Mouse (Mus musculus) G1E-ER4 (cell line): ENCODE measurements around the gene Nek6. TPM values are rescaled to one million over a fixed set of nuclear protein-coding genes. Genes with fewer than 3 reads are reported as not detected.
A peak's percentile ranks its signal among the peaks of the same experiment; 100 is the strongest.

Experiments
- GATA1 ChIP-seq: IDR thresholded peaks from one replicate; pipeline ENCODE4 v1.8.0; 2012; ENCODE audit warnings: low read length, inconsistent platforms
- polyA plus RNA-seq: library from polyadenylated mRNA; stranded (reverse); fragments of >175 nt; gene quantifications from 2 replicates; pipeline ENCODE4 v1.2.3, GENCODE M21; 2012

Gene Nek6
- polyA plus RNA-seq, result 92.8 and 93.4 TPM in 2 replicates

DNA sequence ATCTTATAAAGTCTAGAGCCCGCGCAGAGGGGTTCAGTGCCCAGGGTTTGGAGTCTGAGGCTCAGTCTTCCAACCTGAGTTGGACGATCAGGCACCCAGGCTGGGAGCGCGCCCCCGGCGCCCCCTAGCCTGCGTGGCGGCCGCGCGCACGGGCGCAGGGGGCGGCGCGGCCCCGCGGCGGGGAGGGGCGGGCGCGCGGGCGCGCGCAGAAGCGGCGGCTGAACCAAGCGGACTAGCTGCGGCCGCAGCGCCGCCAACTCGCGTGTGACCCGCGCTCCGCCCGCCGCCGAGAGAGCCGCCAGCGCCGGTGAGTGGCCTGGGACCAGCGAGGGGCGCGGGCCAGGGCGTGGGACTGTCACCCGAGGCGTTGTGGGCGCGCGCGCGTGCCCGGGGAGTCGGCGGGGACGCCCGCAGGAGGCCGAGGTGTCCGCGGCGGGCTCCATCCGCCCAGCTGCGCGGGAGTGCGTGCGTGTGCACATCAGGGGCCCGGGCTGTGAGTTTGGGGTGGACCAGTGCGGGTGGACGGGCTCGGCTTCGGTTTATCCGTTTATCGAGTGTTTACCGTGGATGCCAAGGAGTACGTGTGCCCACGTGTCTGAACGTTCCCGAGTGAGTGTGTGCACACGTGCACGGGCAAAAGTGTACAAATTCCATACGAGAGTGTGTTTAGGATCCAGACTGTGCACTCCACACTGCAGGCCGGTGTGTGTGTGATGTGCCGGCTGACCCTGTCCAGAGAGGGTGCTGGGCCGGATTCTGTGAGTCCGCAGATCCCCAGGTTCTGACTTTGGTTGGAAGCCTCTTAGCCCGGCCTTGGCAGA, at the start of gene Nek6:
Gene Nek6 (plus strand): TSS at position 157 of the 821 bp plus-strand sequence.
- no peak for TF ChIP-seq GATA1

GRCm38 (mm10) chr2:38462323-38462722, 49.1 kb upstream of the Nek6 start:
- no peak for TF ChIP-seq GATA1

DNA sequence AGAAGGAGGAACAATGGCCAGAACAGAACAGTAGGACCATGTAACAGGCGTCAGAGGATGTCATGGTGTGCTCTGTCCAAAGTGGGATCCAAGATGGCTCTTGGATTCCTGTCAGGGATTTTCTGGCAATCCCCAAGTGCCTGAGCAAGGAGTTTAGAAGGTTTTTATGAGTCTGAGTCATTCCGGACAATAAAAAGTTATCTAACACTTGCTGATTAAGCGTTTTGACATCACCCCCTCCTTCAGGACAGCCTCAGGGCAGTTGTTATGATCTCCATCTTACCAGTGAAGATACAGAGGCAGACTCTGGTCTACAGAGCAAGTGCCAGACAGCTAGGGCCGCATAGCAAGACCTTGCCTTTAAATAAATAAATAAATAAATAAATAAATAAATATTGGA, 42.6 kb upstream of the Nek6 start:
- no peak for TF ChIP-seq GATA1

DNA sequence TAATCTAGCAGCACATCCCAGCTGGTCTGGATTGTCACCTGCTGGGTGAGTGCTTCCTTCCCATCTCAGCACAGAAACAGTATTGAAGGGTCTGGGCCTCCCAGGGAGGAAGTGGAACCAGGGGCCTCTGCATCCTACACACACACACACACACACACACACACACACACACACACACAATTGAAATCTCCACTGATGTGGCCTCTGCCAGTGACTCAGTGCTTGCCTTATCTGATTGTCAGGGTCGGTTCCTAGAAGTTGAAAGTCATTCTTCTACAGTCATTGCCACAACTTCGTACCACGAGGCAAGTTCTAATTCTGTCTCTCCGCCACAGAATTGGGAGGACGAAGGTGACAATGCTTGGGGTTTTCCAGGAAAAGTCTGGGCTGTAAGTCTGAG, 39.7 kb upstream of the Nek6 start:
- peak; percentile 66 for TF ChIP-seq GATA1

DNA sequence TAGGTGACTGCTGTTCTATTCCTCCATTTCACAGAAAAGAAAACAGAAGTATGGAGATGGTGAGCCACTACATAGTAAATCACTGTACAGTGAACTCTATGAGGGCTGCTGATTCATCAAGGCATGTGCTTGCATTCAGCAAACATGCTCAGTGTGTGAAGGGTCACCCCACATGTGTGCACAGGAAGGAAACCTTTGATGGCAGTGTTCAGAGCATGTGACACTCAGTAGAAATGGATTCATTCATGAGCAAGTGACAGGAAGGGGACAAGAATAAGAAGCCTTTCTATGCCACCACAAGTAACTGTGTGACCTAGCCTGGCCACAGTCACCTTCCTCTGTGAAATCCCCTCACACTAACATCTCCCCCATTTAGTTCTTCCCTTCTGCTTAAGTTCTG, 38.6 kb upstream of the Nek6 start:
- TF ChIP-seq GATA1, result no peak

- TF ChIP-seq GATA1, result no peak
Observed at GRCm38 (mm10) chr2:38476871-38477496, 34.5 kb upstream of the Nek6 start.

GRCm38 (mm10) chr2:38477497-38477873, 34.0 kb upstream of the Nek6 start:
- no peak for TF ChIP-seq GATA1

DNA sequence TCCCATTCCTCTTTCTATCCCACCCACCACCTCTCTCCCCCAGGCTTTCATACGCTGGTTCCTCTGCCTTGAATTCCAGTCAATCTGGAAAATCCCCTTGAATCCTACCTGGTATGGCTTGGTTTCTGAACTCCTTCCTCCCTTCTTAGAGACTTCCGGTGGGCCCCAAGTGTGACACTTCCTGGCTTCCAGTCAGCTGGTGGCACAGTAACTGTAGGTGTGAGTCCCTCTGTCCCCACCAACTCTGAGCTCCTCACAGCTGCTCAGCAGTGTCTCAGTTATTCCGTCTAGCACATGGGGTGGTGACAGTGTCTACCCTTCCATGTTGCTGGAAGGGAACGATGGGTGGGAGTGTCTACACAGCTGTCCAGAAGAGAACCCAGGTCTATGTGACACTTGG, 32.8 kb upstream of the Nek6 start:
- no peak for TF ChIP-seq GATA1

DNA sequence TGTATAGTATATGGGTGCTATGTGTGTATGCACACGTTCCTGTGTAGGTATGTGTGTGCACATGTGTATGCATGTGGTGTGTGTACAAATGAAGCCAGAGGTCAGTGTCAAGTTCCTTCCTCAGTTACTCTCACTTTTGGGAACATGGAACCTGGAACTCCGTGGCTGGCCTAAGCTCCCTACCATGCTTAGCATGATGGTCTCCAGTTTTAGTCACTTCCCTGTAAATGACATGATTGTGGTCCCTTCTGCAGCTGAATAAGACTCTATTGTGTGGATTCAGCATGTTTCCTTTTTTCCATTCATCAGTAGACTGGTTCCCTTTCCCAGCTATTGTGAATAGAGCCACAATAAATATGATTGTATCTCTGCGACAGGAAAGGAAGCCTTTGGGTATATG, 31.9 kb upstream of the Nek6 start:
- no peak for TF ChIP-seq GATA1

DNA sequence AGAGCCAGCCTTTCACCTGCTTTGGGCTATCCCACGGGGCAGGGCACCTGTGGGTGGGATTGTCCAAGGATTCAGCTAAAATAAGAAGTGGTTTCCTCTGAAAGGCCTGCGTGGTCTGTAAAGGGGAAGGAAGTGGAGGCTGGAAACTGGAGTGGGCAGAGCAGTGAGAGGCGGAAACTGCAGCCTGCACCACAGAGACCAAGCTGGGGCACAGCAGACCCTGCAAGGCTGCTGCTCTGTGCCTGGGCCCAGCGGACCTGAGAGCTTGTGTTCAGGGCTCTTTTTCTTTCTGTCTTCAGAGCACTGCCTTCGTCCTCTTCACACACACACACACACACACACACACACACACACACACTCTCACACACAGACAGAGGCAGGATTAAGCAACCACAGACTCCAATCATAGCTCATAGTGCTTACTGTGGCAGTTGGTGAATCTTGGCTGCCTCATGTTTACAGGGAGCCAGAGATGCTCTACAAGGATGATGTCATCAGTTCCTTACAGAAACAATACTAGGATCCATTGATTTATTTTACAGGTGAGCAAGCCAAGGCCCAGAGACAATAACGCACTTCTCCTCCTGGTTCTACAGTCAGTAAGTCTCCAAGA, 30.2 kb upstream of the Nek6 start:
- TF ChIP-seq GATA1, result no peak

GRCm38 (mm10) chr2:38482122-38482521, 29.3 kb upstream of the Nek6 start:
- no peak for TF ChIP-seq GATA1

- no peak for TF ChIP-seq GATA1
Observed at GRCm38 (mm10) chr2:38483058-38483704, 28.3 kb upstream of the Nek6 start.

DNA sequence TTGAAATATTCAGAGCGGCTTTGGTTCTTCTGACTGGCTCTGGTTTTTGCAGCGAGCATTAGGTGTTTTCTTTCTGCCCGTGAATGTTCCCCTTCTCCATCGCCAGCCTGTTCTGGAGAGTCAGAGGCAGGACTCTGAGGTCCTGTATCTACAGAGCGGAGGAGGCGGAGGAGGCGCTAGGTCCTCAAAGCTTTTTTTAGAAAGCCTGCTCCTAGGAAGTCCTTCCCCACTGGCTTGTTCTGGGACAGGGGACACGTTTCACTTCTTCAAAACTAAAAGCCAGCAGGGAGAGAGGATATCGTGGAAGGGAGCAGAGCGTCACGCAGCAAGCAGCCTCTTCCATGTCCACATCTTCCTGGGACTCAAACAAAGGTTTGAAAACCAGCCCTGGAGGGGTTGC, 26.9 kb upstream of the Nek6 start:
- no peak for TF ChIP-seq GATA1

GRCm38 (mm10) chr2:38485409-38485808, 26.0 kb upstream of the Nek6 start:
- TF ChIP-seq GATA1, result no peak

DNA sequence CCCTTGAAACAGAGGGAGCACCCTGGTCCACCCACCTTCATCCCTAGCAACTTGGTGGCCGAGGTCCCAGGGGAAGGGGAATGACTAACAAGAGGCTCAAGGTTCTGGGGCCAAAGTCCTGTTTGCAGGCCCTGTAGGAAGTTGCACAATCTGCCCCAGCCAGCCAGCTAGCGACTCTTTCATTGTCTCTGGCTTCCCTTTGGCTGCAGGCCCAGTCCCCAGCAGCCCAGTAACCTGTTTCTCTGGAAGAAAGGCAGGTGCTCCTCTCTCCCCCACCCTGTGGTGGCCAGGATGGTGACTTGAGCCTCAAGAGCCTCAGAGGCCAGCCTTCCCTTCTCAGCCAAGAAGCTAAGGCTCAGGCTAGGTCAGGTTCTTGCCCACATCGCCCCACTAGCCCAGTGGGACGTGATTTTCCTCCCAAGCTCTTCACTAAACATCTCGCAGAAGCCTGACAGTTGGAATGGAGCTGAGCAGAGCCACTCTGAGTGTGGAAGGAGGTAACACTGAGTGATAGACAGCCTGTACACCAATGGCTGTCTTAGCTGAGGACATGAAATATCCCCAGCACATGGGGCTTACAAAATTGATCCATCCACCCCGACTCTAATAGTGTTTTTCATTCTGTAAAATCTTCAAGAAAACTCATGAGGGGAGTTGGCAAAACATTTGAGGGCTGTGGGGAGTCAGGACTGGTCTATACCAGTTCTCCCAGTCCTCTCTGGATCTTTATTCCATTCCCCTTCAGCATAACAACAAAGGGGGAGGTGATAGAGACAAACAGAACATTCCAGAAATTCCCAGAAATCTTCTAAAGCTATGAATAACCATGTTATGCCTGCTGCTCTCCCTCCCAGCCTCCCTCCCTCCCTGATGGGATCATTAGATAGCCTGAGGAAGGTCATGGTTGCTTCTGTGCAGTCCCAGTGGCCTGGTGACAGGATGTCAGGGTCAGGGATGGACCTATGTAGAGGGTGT, 25.2 kb upstream of the Nek6 start:
- no peak for TF ChIP-seq GATA1
